Mouse (Mus musculus) kidney, adult 8-10 months (tissue): ENCODE data around the gene Bpifb6.
A peak's percentile ranks its signal among the peaks of the same experiment; 100 is the strongest.

Experiments
- DNase-seq, 2 experiments: peaks; one replicate each; pipeline ENCODE4 v3.0.0; 2022

The Bpifb6 gene

DNA sequence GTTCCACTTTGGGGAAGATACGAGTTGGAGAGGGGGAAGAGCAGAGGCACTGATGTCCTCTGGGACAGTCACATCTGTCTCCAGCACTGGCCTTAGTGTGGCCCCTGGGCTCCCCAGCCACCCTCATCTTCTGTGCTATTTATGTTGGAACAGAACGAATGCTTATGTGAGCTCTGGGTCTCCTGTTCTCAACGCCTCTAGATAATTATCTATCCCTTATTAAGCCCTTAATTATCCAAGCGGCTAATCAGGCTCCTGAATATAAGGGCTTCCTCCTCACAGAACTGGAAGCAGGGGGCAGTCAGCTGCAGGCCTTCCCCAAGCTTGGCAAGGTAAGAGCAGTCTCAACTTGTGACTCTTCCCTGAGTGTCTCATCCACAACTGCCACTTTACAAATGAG lies at the start of gene Bpifb6:
Gene Bpifb6, plus strand, starts transcription at position 301 of the 400 bp plus-strand sequence.
- DNase-seq, result no peak

DNA sequence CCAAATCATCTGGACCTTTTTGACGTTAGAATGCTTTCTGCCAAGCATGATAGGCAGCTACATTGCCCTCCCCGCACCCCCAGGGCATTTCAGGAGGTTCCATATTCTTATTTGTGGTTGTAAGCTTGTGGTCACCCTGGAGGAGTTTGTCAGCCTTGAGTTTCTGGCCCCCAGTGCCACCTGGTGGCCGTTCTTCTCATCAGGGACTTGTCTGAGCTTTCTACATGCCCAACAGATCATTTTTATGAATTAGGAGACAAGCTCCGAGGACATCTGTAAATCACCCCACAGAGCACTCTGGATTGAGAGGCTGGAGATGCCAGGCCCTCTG lies 49.2 kb upstream of the Bpifb6 start:
- peak; percentile 8 to 64 for DNase-seq

DNA sequence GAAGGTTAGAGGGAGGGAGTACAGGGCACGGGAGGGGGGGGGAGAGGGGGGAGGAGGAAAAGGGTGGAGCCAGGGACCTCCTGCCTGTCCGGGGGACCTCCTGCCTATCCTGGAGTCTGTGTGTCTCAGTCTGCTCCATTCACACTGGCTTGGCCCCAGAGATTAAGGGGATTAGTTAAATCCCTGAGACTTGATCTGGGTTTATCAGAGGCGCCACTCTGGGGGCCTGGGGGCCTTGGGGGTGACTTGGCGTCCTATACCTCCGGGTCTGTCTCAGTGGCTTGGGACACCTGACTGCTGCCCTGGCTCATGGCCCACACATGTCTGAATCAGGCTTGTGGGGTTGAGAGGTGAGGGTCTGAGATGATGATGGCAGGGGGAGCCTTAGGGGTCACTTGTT lies 46.6 kb upstream of the Bpifb6 start:
- no peak for DNase-seq

DNA sequence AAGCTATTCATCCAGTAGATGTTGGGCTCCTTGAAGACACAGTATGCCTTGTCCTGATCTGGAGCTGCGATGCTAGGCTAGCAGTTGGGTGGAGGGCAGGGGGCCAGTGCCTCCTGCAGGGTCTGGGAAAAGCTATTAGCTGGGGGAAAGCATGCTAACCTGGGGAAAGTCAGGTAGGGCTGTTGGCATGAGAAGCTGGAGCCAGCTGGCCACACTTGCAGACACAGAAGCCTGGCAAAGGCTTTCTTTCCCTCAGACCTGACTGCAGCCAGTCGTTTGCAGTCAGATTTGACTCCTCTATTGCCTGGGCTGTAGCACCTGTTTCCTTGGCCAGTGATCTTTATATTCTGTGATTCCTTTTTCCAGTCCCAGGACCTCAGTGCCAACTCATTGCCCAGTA lies 40.6 kb upstream of the Bpifb6 start:
- DNase-seq, result no peak

DNA sequence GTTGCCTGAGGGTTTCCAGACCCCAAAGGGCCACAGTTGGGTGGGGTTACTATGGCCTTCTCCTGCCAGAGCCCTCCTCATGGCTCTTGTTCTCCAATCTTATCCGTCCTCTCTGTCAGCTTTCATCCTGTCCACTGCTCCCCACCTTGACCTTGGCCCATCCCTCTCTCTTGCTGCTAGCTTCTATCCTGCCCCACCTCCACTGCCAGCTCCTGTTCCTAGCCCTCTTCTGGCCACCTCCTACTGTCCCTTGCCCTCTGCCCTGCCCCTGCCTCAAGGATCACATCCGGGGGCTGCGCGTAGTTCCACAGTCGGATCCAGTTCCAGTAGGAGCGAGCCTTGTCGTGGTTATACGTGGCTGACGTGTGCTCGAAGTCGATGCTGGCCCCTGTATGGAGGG lies 39.9 kb upstream of the Bpifb6 start:
- DNase-seq, result no peak

DNA sequence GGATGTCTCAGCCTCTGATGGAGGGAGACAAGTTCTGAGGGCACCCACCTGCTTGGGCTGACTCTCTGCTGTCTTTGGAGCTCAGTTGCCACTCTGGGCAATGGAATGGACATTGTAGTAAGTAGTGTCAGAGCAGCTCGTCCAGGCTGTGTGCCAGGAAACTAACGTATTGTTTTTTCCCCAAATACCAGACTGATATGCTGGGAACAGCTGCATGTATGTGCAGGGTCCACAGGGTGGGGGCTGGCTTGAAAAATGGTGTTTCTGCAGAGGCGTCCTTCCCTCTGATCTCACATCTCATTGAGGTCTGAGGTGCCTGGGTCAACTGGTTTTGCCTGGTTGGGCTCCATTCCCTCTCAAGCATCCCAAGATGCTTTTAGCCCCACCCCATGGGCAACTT lies 39.5 kb upstream of the Bpifb6 start:
- DNase-seq, result no peak

DNA sequence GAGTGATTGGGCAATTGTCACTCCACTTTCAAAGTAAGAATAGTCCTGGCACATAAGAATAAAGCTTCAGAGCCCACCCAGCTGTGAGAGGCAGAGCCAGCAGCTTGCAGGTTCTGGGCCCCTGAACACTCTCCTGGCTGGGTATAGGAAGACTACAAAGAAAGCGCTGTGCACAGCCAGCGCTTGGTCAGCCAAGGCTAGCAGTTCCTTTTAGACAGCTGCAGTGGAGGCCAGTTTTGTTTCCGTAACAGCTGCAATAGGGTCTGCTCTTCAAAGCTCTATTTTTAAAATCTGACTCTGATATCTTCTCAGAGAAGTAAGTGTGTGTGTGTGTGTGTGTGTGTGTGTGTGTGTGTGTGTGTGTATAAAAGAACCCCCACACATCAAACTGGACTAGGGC lies 38.2 kb upstream of the Bpifb6 start:
- DNase-seq, result no peak

DNA sequence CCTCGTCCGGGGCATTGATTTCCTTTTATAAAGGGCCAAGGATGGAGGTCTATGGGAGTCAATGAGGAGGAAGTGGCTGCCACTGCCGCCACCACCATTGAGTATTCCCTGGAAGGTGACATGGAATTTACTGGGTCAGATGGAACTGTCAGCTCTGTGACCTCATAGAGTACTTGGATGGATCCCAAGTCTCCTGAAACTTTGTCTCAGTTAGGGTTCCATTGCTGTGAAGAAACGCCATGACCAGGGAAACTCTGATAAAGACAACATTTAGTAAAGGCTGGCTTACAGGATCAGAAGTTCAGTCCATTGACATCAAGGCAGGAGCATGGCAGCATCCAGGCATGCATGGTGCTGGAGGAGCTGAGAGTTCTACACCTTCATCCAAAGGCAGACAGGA lies 29.2 kb upstream of the Bpifb6 start, which contains the start of gene Sun5:
Gene Sun5, minus strand, starts transcription at position 101 of the 400 bp plus-strand sequence.
- no peak for DNase-seq

DNA sequence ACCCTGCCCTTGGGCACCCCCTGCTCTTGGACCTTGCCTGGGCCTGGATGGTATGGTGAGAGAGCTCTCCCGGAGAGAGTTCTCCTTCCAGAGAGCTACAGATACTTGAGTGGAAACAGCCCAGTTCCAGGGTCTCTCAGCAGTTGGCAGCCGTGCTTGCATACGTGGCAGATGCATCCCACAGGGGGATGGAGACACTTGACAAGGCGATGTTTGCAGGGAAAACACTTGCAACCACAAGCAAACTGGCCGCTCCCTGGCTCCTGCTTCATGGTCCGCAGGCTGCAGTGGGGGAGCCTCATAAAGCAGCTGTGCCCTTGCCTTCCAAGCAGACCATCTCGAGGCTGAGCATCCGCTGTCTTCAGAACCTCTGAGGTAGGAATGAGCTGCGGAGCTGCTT lies 25.4 kb upstream of the Bpifb6 start, which contains the start of gene Bpifb2:
Gene Bpifb2, plus strand, starts transcription at position 301 of the 400 bp plus-strand sequence.
- DNase-seq, result no peak

DNA sequence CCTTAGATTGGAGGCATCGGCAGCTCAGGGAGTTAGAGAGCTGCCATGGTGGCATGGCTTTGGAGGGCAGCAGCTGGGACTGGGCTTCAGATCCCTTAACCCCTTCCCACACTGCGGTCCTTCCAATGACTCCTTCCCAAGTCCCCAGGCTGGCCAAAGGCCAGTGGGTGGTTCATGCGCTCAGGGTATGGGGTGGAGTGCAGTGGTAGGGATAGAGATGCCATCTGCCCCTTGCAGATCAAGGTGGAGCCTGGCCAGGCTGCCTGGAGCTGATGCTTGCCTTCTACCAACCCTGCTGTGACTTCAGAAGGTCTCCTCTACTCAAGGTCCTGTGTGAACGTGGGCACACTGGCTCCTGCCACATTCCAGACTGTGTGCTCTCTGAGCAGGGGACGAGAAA lies 1.1 kb upstream of the Bpifb6 start:
- DNase-seq, result no peak

DNA sequence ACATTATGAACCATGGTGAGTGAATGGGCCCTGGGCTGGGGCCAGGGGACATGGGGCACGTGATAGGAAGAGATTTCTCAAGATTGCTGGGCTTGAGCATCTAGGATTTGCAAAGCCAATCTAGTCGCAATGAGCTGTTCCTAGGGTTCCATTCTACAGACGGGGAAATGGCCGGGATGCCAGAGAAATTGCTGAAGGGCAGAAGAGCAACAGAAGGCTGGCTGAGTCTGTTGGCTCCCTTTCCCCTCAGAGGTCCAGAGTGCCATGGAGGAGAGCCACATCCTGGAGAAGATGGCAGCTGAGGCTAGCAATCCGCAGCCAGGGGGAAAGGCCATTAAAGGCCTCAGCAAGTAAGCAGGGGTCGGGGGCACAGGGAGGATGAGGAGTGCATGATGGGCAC lies 2.5 kb downstream of the Bpifb6 start:
- no peak for DNase-seq

DNA sequence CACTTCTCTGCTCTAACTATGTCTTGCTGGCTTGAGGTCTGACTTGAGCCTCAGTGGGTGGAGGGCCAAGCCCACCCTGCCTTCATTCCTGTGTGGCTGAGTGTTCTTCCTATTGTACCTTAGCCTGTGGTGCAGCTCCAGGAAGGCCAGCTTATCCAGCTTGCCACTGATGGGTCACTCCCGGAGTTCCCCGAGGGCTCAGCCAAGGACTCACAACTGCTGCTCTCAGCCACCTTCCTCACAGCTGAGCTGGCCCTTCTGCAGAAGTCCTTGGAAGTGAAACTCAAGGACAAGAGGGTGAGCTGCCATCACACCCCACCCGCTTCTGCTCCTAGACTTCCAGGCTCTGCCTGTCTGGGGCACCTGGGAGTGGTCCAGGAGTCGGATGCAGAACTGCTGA lies 6.4 kb downstream of the Bpifb6 start:
- DNase-seq, result no peak

DNA sequence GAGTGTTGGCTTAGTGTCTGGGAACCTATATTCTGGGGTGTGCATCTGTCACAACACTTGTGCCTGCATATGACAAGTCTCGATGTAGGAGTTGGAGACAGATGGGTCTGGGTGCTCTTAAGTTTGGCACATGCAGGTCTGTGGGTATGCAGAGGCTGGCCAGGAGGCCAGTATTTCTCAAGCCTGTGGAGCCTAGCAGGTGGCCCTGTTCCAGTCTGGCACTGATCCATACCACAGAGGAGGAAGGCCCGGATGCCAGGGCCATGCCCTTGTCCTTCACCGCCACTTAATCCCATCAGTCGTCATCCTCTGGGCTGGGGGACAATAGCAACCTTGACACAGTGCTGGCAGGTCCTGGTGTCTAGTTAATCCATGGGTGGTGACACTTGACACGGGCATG lies 14.0 kb downstream of the Bpifb6 start:
- DNase-seq, result peak in 1 of 2 experiments; percentile 15

DNA sequence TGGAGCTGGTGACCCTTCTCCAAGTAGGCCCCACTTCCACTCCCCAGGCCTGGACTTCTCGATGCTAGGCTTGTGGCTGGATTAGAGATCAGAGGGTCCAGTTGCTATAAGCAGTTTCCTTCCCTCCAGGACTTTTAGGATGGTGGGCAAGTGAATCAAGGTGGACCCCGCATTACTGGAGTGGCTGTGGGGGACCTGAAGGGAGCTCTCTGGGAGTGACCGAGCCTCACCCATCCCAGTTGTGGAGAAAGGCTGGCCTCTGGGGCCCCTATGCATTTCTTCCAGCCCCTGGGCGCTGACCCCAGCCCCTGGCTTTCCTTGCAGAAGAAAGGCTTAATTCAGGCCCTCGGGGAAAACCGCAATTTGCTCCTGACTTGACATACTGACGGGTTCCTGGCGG lies 17.7 kb downstream of the Bpifb6 start, which contains the start of gene Bpifb3:
Gene Bpifb3, plus strand, starts transcription at position 301 of the 400 bp plus-strand sequence.
- DNase-seq, result no peak

DNA sequence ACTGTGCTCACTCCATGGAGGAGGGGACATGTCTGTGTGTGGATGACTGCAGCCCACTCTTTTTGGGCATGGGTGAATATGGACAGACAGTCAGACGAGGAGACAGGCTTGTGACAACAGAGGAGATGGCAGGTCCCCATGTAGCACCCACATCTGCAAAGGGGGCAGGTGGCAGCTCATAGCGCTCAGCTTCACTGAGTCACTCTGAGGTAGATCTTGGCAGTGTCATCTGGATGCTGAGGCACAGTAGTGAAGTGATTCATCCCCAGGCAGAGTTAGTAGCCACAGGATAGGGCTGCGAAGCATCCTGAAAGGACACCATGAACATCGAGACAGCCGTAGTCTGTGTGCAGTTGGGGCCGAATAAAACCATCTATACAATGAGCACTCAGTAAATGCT lies 21.1 kb downstream of the Bpifb6 start:
- DNase-seq, result no peak

DNA sequence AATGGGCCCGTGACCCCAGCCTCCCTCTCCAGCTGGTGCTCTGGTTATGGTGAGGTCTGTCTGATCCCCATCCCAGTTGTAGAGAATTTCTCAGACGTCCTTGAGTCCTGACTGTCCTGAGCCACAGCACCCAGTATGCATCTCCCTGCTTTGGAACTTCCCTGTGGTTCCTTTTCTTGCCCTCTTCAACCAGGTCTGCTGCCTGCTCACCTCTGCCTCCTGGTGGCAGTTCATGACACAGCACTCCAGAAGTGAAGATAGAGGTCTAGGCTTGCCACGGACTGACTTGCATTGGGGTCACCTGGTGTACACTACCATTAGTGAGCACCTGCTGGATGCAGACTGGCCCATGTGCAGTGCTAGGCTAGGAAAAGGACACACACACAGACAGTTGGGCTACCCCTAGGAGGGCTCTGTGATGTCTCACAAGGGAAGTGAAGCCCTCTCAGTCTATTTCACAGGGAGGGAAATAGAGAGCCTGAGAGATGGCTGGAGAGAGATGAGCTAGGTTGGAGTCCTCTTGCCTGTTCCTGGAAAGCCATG lies 29.8 kb downstream of the Bpifb6 start:
- peak; percentile 12 to 54 for DNase-seq

DNA sequence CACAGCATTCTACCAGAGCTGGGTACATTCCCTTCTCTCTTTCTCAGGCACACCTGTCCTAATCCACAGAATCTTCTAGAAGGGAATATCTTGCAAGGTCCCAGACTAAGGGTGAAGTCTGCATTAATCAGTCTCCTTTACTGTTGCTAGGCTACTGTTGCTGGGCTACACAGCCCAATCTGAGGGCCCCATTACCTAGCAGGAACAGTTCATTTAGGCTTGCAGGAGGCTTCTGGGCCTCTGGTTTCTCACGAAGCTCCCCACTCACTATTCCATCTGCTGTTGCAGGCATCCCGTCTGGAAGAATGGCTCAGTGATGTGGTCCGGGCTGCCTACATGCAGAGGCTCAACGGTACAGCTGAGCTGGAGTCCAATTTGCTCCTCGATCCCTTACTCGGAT lies 30.9 kb downstream of the Bpifb6 start:
- no peak for DNase-seq

DNA sequence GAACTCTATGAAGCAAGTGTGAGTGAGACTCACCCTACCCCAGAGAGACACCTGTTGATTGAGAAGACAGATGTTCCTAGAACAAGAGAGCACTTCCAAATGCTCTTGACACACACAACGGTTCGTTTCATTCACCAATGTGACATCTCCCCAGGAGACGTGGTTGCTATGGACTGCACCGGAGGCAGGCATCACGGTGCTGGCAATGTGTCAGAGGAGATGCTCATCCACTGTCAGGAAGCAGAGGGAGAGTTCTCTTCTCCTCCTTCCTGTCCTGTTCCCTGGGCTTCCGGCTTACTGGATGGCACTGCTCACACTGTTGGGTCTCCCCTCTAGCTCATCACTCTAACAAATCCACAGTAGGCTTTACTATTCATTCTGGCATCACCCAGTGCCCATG lies 33.1 kb downstream of the Bpifb6 start:
- DNase-seq, result no peak

DNA sequence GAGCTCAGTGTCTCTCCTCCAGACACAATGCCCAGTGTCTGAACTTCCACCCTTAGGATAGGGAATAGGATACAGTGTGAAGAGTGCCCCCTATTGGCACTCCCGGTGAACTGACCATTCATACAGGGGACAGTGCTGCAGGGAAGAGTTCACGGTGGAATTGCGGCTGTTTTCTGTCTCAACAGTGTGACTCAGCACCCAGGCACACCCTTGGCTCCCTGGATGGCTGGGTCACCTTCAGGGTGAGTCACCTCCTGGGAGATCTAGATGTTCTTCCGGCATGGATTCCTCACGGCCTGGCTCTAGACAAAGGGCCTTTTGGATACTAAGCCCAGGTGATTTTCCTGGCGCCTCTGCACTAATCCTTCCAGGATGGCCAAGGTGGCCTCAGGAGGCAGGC lies 35.2 kb downstream of the Bpifb6 start:
- DNase-seq, result no peak

DNA sequence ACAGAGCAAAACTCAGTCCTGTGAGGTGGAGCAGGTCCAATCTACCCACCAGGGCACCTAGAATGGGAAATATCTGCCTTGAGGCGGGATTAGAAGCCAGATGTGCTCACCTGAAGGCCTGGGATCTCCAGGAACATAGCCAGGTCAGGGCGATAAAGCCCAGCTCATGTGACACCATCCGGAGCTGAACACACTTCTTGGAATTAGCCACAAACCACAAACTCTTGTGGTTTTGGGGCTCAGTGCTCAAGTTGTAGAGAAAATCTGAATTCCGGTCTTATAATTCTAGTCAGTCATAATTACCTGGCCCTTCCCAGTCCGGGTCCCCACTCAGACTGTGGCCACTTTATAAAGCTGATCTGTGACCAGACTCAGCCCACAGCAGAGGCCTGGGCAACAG lies 37.7 kb downstream of the Bpifb6 start, which contains the start of gene Bpifb4:
Gene Bpifb4, plus strand, starts transcription at position 370 of the 400 bp plus-strand sequence.
- DNase-seq, result no peak

DNA sequence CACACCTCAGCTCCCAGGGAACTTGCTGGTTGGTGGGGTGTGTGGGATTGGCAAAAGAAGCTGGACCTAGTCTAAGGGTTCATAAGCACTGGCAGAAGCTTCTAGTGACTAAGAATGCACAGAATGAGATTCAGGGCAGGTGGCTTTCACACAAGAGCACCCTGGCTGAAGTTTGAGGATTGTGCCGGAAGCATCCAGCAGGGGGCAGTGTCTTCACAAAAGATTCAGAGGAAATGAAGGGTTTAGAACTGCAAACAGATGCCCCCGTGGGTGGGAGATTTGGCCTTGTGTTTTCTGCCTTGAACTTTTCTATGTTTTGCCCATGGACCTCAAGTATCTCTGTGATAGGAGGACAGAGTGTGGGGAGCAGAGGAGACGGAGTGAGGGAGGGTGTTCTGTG lies 43.3 kb downstream of the Bpifb6 start:
- DNase-seq, result peak; percentile 5 to 52

DNA sequence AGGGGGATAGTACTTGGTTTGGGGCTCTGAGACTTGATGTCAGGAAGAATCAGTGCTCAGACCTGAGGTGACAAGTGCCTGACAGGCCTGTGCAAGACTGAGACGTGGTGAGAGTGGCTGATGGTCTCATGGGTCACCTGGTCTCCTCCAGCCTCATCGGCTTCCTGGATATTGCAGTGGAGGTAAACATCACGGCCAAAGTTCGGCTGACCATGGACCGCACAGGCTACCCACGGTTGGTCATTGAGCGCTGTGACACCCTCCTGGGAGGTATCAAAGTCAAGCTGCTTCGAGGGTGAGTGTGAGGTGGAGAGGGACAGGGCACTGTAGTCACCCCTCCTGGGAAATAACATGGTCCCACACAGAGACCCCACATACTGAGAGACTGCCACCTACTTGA lies 44.4 kb downstream of the Bpifb6 start:
- no peak for DNase-seq

DNA sequence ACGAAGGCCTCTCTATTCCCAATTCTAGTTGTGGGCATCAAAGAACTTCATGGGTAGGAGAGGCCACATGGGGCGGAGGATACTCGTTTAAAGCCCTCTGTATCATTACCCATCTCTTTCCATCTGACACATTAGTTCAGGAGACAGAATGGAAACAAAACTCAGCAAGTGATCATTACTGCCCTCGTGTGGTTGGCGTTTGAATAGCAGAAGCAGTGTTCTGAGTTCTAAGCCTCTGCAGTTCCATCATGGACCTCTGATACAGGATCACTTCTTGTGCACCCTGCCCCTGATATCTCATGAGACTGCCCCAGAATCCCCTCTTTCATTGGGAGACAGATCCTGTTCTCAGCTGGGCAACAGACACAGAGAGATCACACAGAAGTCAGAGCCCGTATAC lies 52.7 kb downstream of the Bpifb6 start:
- DNase-seq, result peak; percentile 4 to 74

DNA sequence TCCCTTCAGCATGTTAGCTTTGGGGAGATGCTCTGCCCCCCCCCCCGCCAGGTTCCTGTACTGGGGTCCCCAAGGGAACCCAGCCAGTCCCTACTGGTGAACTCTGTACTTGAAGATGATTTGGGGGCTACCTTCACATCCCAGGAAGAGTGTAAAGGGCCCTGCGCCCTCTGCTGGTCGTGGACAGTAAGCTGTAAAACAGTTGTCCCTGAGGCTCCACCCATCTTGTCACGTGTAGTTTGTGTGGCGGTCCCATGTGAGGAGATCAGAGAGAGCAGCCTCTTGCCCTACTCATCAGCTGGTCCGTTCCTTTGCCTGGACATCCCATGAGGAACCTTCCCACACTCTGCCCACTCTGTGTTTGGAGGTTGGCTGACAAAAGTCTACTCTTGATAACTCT lies 53.6 kb downstream of the Bpifb6 start:
- peak in 1 of 2 experiments; percentile 16 for DNase-seq
